Mouse (Mus musculus) hindbrain, embryonic 11.5 days (tissue): Measurements from ENCODE around the gene Cdk14. TPM values are rescaled to one million over a fixed set of nuclear protein-coding genes. Genes with fewer than 3 reads are reported as not detected.

Experiments
- ATAC-seq: fragments of 200-750 bp; cut with Nextera tagmentation; 2 replicates; pipeline ENCODE4 v1.8.0; 2017; ENCODE audit warnings: mild to moderate bottlenecking, moderate TSS enrichment, moderate library complexity; ENCODE audit not compliant: low FRiP score
- DNase-seq: peaks from one replicate; pipeline ENCODE4 v3.0.0-alpha.2; 2015; ENCODE audit warnings: low spot score
- H3K27ac ChIP-seq: fragments of 300-500 bp; sonication (generic); 2 replicates; pipeline ENCODE4 v1.5.1; 2014; ENCODE audit warnings: mild to moderate bottlenecking, low read depth, low read length
- H3K27me3 ChIP-seq: fragments of 300-500 bp; sonication (generic); 2 replicates; pipeline ENCODE4 v1.6.1; 2014; ENCODE audit warnings: mild to moderate bottlenecking, low read length, moderate library complexity, mixed read lengths; ENCODE audit not compliant: control insufficient read depth, insufficient read depth
- H3K36me3 ChIP-seq: fragments of 300-500 bp; sonication (generic); 2 replicates; pipeline ENCODE4 v1.6.1; 2014; ENCODE audit warnings: mild to moderate bottlenecking, low read length, moderate library complexity, mixed read lengths; ENCODE audit not compliant: control insufficient read depth, insufficient read depth
- H3K4me1 ChIP-seq: fragments of 300-500 bp; sonication (generic); replicated peaks from 2 replicates; pipeline ENCODE4 v1.6.1; 2014; ENCODE audit warnings: low read length, mixed read lengths; ENCODE audit not compliant: control insufficient read depth, insufficient read depth
- H3K4me2 ChIP-seq: fragments of 300-500 bp; sonication (generic); replicated peaks from 2 replicates; pipeline ENCODE4 v1.6.1; 2014; ENCODE audit warnings: mild to moderate bottlenecking, low read depth, low read length
- H3K4me3 ChIP-seq: fragments of 300-500 bp; sonication (generic); 2 replicates; pipeline ENCODE4 v1.5.1; 2014; ENCODE audit warnings: low read depth, low read length
- H3K9ac ChIP-seq: fragments of 300-500 bp; sonication (generic); 2 replicates; pipeline ENCODE4 v1.6.1; 2014; ENCODE audit warnings: low read depth, low read length
- H3K9me3 ChIP-seq: fragments of 300-500 bp; sonication (generic); 2 replicates; pipeline ENCODE4 v1.6.1; 2016; ENCODE audit warnings: low read length; ENCODE audit not compliant: control insufficient read depth
- WGBS: fragments of 180-500 bp; shearing (Covaris S2); extraction: QIAGEN DNeasy Blood & Tissue Kit; methylation state at CpG from one replicate; pipeline ENCODE4 v1.1.7; 2014; 5-methylcytosine and 5-hydroxymethylcytosine counted together
- polyA plus RNA-seq: library from polyadenylated mRNA; unstranded; fragments of >200 nt; fragmentation: Nextera tagmentation; extraction: Ambion mirVana; gene quantifications from 2 replicates; pipeline ENCODE4 v1.2.1, GENCODE M21; 2014

The Cdk14 gene
- polyA plus RNA-seq, 1 experiment from 2014 or later, result 35.7 TPM

DNA sequence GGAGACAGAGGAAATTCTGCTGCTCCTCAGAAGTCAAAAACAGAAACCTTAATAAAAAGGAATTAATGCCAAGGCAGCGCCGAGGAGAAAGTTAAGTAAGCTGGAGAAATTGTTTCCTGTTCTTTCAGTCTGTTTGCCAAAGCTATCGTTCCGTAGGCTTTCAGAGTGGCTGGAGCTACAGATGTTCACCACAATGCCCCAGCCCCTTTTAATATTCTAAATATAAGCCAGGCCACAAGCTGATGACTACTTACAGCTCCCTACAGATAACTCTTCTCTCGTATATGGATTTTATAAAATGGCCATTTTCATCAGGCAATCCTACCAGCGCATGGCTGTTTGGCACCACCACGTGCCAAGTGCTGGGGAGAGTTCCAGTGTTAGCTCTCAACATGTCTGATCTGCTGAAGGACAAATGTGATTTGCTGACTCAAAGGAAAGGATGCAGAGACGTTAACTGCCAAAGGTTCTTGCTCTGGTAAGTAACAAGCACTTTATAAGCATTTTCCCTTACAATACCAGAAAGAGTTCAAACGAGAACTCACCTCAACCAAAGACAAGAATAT is 106.8 kb downstream of the Cdk14 start:
- ATAC-seq (no peak), DNase-seq (no peak)
- 82% methylated on average over 9 of the region's 9 CpGs for WGBS
- no peaks in the 10 kb centered on the region for H3K9me3 ChIP-seq
- H3K4me3 ChIP-seq, result no peak overlapping the region
- H3K36me3 ChIP-seq, result no peaks in the 10 kb centered on the region
- H3K4me2 ChIP-seq, result no peak overlapping the region
- no peak overlapping the region for H3K27ac ChIP-seq
- H3K27me3 ChIP-seq, result no peaks in the 10 kb centered on the region
- no peaks in the 10 kb centered on the region for H3K4me1 ChIP-seq
- H3K9ac ChIP-seq, result no peak overlapping the region

DNA sequence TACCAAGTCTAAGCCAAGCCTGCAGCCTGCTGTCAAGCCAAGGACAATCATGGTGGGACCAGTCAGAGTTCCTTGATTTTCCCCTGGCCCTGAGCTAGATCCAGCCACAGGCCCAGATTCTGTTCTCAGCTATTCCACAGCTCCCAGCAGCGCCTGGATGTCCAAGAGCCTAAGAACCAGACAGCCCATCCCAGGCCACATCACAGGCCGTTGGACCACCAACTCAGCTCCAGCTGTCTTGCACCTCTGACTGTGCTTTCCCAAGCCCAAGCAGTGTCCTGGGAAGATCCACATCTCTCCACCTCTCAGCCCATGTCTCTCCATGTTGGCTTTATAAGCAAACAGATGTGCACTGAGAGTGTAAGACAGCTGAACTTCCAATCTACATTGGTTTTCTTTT is 114.8 kb downstream of the Cdk14 start:
- 94% methylated on average over 2 of the region's 2 CpGs for WGBS
- no peak overlapping the region for H3K27ac ChIP-seq
- H3K4me3 ChIP-seq, result no peak overlapping the region
- H3K4me1 ChIP-seq, result no peaks in the 10 kb centered on the region
- DNase-seq, result no peak
- no peak overlapping the region for H3K4me2 ChIP-seq
- ATAC-seq, result no peak
- H3K9me3 ChIP-seq, result no peaks in the 10 kb centered on the region
- H3K27me3 ChIP-seq, result no peaks in the 10 kb centered on the region
- H3K9ac ChIP-seq, result no peak overlapping the region
- no peaks in the 10 kb centered on the region for H3K36me3 ChIP-seq

DNA sequence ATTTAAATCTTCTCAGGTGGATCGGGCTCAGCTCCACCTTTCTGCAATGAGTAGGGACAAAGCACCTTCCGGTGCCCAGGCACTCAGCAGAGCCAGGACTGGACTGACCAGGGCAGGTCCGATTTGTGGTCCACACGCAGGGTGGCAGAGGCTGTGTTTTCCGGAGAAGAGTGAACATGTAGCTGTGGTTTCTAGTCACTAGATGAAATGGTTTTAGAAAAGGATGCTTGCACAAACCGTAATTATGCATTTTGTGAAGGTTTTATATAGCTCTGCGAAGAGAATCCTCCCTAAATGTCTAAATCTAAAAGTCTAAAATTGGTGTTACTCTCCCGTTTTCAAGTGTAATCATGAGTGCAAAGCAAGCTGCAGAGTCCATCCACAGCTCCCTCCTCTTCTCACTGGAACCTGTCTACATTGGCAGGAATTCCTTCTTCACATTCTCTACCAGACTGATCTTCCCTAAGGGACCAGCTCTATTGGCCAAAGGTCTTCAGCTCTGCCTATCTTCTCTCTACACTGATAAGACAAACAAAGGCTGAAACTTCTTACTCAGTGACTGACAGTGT is 116.9 kb downstream of the Cdk14 start:
- Histone ChIP-seq H3K36me3 (no peaks in the 10 kb centered on the region), H3K27ac (no peak overlapping the region), H3K4me3 (no peak overlapping the region), H3K9me3 (no peaks in the 10 kb centered on the region), H3K4me2 (no peak overlapping the region), H3K9ac (no peak overlapping the region), H3K4me1 (no peaks in the 10 kb centered on the region), H3K27me3 (no peaks in the 10 kb centered on the region)
- WGBS, result 91% methylated on average over 8 of the region's 8 CpGs
- no peak for ATAC-seq
- no peak for DNase-seq

DNA sequence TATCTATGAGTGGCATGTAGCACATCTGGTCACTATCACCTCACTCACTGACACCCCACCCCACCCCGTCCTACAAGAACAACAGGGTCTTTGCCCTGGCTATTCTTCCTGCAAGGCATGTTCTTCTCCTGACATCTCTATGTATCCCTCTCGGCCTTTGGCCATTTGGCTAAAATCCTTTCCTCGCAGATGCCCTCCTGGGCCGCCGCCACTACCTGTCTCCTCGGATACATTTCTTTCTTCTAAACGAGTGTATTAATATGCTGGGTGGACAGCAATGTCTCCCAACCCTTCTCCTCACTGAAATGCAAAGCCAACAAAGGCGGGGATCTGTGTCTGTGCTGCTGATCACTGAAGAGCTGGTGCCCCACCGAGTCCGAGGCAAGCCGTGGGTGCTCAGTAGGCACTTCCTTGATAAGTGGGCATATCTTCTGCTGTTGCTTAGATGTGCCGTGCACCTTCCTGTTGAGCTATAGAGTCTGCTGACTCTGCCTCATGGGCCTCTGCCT is 118.5 kb downstream of the Cdk14 start:
- Histone ChIP-seq H3K4me1 (no peaks in the 10 kb centered on the region), H3K36me3 (no peaks in the 10 kb centered on the region), H3K9me3 (no peaks in the 10 kb centered on the region), H3K27ac (no peak overlapping the region), H3K4me2 (no peak overlapping the region), H3K9ac (no peak overlapping the region), H3K27me3 (no peaks in the 10 kb centered on the region), H3K4me3 (no peak overlapping the region)
- ATAC-seq (no peak), DNase-seq (no peak)
- 89% methylated on average over 12 of the region's 12 CpGs for WGBS

DNA sequence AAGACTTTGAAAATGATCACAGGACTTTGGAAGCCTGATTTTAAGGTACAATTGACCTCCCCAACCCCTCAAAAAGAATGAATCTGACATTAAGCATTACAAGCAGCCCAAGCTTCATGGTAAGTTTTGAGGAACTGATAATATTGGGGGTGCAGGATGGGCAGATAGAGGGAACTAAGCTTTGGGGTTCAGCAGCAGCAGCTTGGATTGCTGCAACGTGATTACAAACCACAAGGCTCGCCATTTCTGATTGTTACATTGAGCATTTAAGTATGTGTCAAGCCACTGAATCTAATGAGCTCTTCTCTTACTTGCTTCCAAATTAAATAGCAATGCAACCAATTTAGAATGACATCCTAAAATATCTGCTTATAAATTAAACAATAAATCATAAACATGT is 119.1 kb downstream of the Cdk14 start:
- H3K9ac ChIP-seq, result no peak overlapping the region
- ATAC-seq (no peak), DNase-seq (no peak)
- H3K4me2 ChIP-seq, result no peak overlapping the region
- no peaks in the 10 kb centered on the region for H3K36me3 ChIP-seq
- WGBS, result 82% methylated on average over 2 of the region's 2 CpGs
- H3K4me3 ChIP-seq, result no peak overlapping the region
- H3K4me1 ChIP-seq, result no peaks in the 10 kb centered on the region
- no peaks in the 10 kb centered on the region for H3K27me3 ChIP-seq
- no peaks in the 10 kb centered on the region for H3K9me3 ChIP-seq
- no peak overlapping the region for H3K27ac ChIP-seq

DNA sequence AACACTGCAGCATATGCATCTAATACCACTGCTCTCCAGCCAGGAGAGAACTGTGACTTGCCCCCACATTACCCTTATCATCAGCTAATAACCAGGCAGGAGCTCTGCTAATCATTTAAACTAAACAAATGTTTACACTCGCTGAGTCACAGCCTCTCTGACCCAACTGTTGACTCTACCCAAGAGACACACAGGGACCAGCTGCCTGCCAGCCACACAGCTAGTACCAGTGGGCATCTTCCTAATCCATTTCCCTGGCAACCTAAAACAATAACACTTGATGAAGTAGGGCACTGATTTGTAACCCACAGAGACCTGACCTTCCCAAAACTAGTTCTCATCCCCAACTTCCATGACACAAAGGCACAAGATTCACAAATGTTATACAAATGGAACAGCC is 119.8 kb downstream of the Cdk14 start:
- Histone ChIP-seq H3K4me1 (no peaks in the 10 kb centered on the region), H3K27me3 (no peaks in the 10 kb centered on the region), H3K9me3 (no peaks in the 10 kb centered on the region), H3K4me3 (no peak overlapping the region), H3K36me3 (no peaks in the 10 kb centered on the region), H3K4me2 (no peak overlapping the region), H3K27ac (no peak overlapping the region), H3K9ac (no peak overlapping the region)
- DNase-seq (no peak), ATAC-seq (no peak)
- WGBS, result 82% methylated on average over 1 of the region's 1 CpGs

DNA sequence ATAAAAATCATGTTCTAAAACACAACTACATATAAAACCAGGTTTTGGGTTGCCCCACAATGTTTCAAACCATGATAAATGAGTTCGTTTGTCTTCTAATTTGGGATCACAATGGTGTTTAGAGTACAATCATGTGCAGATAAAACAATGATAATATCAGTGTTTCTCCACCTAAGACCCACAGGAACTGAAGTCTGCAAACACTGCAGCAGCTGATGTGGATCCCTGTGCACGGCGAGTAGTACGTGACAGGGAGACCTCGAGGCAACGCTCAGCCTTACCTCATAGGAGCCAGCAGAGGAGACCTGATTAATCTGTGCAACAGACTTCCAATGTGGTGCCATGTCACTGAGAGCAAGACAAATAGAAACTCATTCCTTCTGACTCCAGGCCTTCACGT is 122.9 kb downstream of the Cdk14 start:
- no peaks in the 10 kb centered on the region for H3K27me3 ChIP-seq
- ATAC-seq, result no peak
- no peaks in the 10 kb centered on the region for H3K36me3 ChIP-seq
- no peak overlapping the region for H3K9ac ChIP-seq
- 83% methylated on average over 7 of the region's 7 CpGs for WGBS
- no peak overlapping the region for H3K4me3 ChIP-seq
- DNase-seq, result no peak
- H3K4me1 ChIP-seq, result no peaks in the 10 kb centered on the region
- no peaks in the 10 kb centered on the region for H3K9me3 ChIP-seq
- no peak overlapping the region for H3K4me2 ChIP-seq
- no peak overlapping the region for H3K27ac ChIP-seq

DNA sequence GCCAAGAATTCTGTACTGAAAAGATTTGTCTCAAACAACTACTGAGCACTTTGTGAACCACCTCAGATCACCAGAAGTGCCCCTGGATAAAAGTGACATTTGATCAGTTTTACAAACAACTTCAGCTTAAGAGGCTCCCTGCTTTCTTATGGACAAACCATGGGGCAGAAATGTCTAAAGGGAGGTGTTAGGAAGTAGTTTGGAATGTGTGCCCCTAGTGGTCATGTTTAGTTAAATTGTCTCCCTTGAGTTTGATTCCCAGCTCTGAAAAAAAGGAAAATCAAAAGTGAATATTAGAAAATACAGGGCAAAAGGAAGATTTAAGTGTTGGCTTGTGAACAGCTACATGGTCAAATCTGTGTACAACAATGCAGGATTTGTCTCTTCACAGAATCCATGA is 123.3 kb downstream of the Cdk14 start:
- Histone ChIP-seq H3K4me3 (no peak overlapping the region), H3K4me1 (no peaks in the 10 kb centered on the region), H3K4me2 (no peak overlapping the region), H3K27me3 (no peaks in the 10 kb centered on the region), H3K9ac (no peak overlapping the region), H3K9me3 (no peaks in the 10 kb centered on the region), H3K27ac (no peak overlapping the region), H3K36me3 (no peaks in the 10 kb centered on the region)
- ATAC-seq, result no peak
- no peak for DNase-seq

DNA sequence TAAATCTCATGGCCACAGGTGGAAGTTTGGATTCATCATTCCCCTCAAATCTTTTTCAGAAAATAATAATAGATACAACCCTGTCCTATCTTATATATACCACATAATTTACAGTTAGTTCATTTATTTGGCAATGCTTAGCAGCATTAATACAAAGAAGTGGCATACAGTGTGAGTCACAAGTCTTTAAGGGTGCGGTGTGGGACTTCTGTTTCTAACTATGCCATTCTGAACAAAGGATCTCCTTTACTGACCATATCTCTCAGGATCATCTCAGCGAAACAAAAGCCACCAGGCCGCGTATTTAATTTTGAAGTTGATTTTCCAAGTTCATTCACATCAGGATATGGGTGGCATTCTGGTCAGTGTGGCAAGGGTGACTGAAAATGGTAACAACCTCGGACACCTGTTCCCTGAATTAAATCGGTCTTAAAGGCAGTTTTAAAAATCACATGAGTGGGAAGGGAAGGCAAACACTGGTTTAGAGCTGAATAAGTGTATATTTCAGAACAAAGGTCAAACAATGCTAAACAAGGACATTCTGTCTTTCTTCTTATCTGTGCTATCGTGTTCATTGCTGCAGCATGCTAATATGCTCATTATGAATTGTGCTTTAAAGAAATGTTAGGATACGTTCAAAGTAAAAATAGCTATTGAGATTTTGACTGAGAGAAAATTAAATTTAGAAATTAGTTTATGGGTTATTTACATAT is 127.1 kb downstream of the Cdk14 start:
- H3K9me3 ChIP-seq, result no peaks in the 10 kb centered on the region
- WGBS, result 87% methylated on average over 8 of the region's 8 CpGs
- no peaks in the 10 kb centered on the region for H3K4me1 ChIP-seq
- no peak overlapping the region for H3K27ac ChIP-seq
- no peak for ATAC-seq
- H3K4me2 ChIP-seq, result no peak overlapping the region
- no peaks in the 10 kb centered on the region for H3K27me3 ChIP-seq
- H3K4me3 ChIP-seq, result no peak overlapping the region
- no peak overlapping the region for H3K9ac ChIP-seq
- DNase-seq, result no peak
- no peaks in the 10 kb centered on the region for H3K36me3 ChIP-seq
